Mouse (Mus musculus) kidney, postnatal 0 days (tissue): Measurements from ENCODE around the gene Map3k6. TPM values are rescaled to one million over a fixed set of nuclear protein-coding genes. Genes with fewer than 3 reads are reported as not detected.

Experiments used
- ATAC-seq: fragments of 200-750 bp; cut with Nextera tagmentation; replicated peaks from 2 replicates; pipeline ENCODE4 v1.8.0; 2017; ENCODE audit warnings: low read depth, moderate number of reproducible peaks, moderate TSS enrichment, moderate library complexity; ENCODE audit not compliant: low FRiP score
- DNase-seq: peaks from one replicate; pipeline ENCODE4 v3.0.0-alpha.2; 2016; ENCODE audit warnings: low spot score
- H3K27ac ChIP-seq: fragments of 300-500 bp; sonication (generic); 2 replicates; pipeline ENCODE4 v1.5.1; 2014; ENCODE audit warnings: mild to moderate bottlenecking
- H3K27me3 ChIP-seq: fragments of 300-500 bp; sonication (generic); 2 replicates; pipeline ENCODE4 v1.6.1; 2014; ENCODE audit warnings: low read length, mixed read lengths; ENCODE audit not compliant: insufficient read depth
- H3K36me3 ChIP-seq: fragments of 300-500 bp; sonication (generic); 2 replicates; pipeline ENCODE4 v1.6.1; 2014; ENCODE audit warnings: low read length, mixed read lengths; ENCODE audit not compliant: insufficient read depth
- H3K4me1 ChIP-seq: fragments of 300-500 bp; sonication (generic); replicated peaks from 2 replicates; pipeline ENCODE4 v1.6.1; 2014; ENCODE audit warnings: antibody characterized with exemption, low read length, mixed read lengths; ENCODE audit not compliant: insufficient read depth
- H3K4me2 ChIP-seq: fragments of 300-500 bp; sonication (generic); 2 replicates; pipeline ENCODE4 v1.6.1; 2014; ENCODE audit warnings: mild to moderate bottlenecking, low read length, moderate library complexity, mixed read lengths
- H3K4me3 ChIP-seq: fragments of 300-500 bp; sonication (generic); replicated peaks from 2 replicates; pipeline ENCODE4 v1.5.1; 2014; ENCODE audit warnings: low read depth, low read length
- H3K9ac ChIP-seq: fragments of 300-500 bp; sonication (generic); 2 replicates; pipeline ENCODE4 v1.6.1; 2014; ENCODE audit warnings: low read depth, low read length
- H3K9me3 ChIP-seq: fragments of 300-500 bp; sonication (generic); replicated peaks from 2 replicates; pipeline ENCODE4 v1.6.1; 2016; ENCODE audit warnings: low read length, inconsistent platforms, mixed read lengths
- CTCF ChIP-seq: IDR thresholded peaks from 2 replicates; pipeline ENCODE4 v1.5.1; 2016; ENCODE audit warnings: antibody characterized with exemption, low read depth, mild to moderate bottlenecking, moderate library complexity
- WGBS: fragments of 180-500 bp; shearing (Covaris S2); extraction: QIAGEN DNeasy Blood & Tissue Kit; methylation state at CpG from one replicate; pipeline ENCODE4 v1.1.7; 2014; 5-methylcytosine and 5-hydroxymethylcytosine counted together
- polyA plus RNA-seq: library from polyadenylated mRNA; unstranded; fragments of >200 nt; fragmentation: Nextera tagmentation; extraction: Ambion mirVana; gene quantifications from 2 replicates; pipeline ENCODE4 v1.2.1, GENCODE M21; 2015

Gene Map3k6
- polyA plus RNA-seq, 1 experiment from 2014 or later: 4.2 TPM

GRCm38 (mm10) chr4:133281951-133282481, 41.4 kb downstream of the Map3k6 start:
- 24% methylated on average over 5 of the region's 5 CpGs for WGBS

GRCm38 (mm10) chr4:133282656-133283055, 42.0 kb downstream of the Map3k6 start:
- WGBS: 22% methylated on average over 4 of the region's 4 CpGs
- Histone ChIP-seq H3K4me3 (no peak overlapping the region), H3K4me2 (no peak overlapping the region), H3K9ac (no peak overlapping the region), H3K36me3 (no peaks in the 10 kb centered on the region), H3K27ac (no peak overlapping the region), H3K27me3 (no peaks in the 10 kb centered on the region), H3K9me3 (no peaks in the 10 kb centered on the region), H3K4me1 (no peaks in the 10 kb centered on the region; the same call in 1 of the 2 replicates)
- no peak for ATAC-seq
- no peak for DNase-seq
- peak; percentile 34 for TF ChIP-seq CTCF

More at GRCm38 (mm10) chr4:133281951-133282481, 41.4 kb downstream of the Map3k6 start:
- Histone ChIP-seq H3K4me2 (no peak overlapping the region), H3K27ac (no peak overlapping the region), H3K9ac (no peak overlapping the region), H3K27me3 (no peaks in the 10 kb centered on the region), H3K4me3 (no peak overlapping the region), H3K9me3 (no peaks in the 10 kb centered on the region), H3K4me1 (no peaks in the 10 kb centered on the region; the same call in 1 of the 2 replicates), H3K36me3 (no peaks in the 10 kb centered on the region)
- no peak for TF ChIP-seq CTCF
- DNase-seq: no peak
- no peak for ATAC-seq

- 86% methylated on average over 3 of the region's 3 CpGs for WGBS
- no peak for TF ChIP-seq CTCF
- no peak for ATAC-seq
These were observed 44.7 kb downstream of the Map3k6 start for GRCm38 (mm10) chr4:133285299-133285698.

GRCm38 (mm10) chr4:133285950-133286349, 45.3 kb downstream of the Map3k6 start:
- Histone ChIP-seq H3K27ac (no peak overlapping the region), H3K9ac (no peak overlapping the region), H3K4me3 (no peak overlapping the region), H3K4me2 (no peak overlapping the region), H3K9me3 (no peaks in the 10 kb centered on the region), H3K27me3 (no peaks in the 10 kb centered on the region), H3K4me1 (no peaks in the 10 kb centered on the region; the same call in 1 of the 2 replicates), H3K36me3 (no peaks in the 10 kb centered on the region)
- no peak for TF ChIP-seq CTCF
- no peak for ATAC-seq
- 84% methylated on average over 5 of the region's 5 CpGs for WGBS
- no peak for DNase-seq

More at GRCm38 (mm10) chr4:133285299-133285698, 44.7 kb downstream of the Map3k6 start:
- DNase-seq: no peak
- no peak overlapping the region for H3K4me2 ChIP-seq
- H3K27ac ChIP-seq: no peak overlapping the region
- no peaks in the 10 kb centered on the region for H3K27me3 ChIP-seq
- no peaks in the 10 kb centered on the region for H3K36me3 ChIP-seq
- no peaks in the 10 kb centered on the region for H3K9me3 ChIP-seq
- no peak overlapping the region for H3K4me3 ChIP-seq
- no peaks in the 10 kb centered on the region; the same call in 1 of the 2 replicates for H3K4me1 ChIP-seq
- H3K9ac ChIP-seq: no peak overlapping the region

GRCm38 (mm10) chr4:133286476-133287077, 46.0 kb downstream of the Map3k6 start:
- Histone ChIP-seq H3K9me3 (no peaks in the 10 kb centered on the region), H3K9ac (no peak overlapping the region), H3K4me2 (no peak overlapping the region), H3K27ac (no peak overlapping the region), H3K4me3 (no peak overlapping the region), H3K36me3 (no peaks in the 10 kb centered on the region), H3K27me3 (no peaks in the 10 kb centered on the region), H3K4me1 (no peaks in the 10 kb centered on the region; the same call in 1 of the 2 replicates)
- TF ChIP-seq CTCF: no peak
- no peak for ATAC-seq
- DNase-seq: no peak
- WGBS: 74% methylated on average over 4 of the region's 4 CpGs

- H3K4me3 ChIP-seq: no peak overlapping the region
- DNase-seq: no peak
- TF ChIP-seq CTCF: no peak
- H3K36me3 ChIP-seq: no peaks in the 10 kb centered on the region
- H3K9me3 ChIP-seq: no peaks in the 10 kb centered on the region
- H3K4me1 ChIP-seq: 0 out of 2 replicates have a peak, but pooled peaks cover 4% of the 10 kb centered on the region
- WGBS: 95% methylated on average over 1 of the region's 1 CpGs
- H3K27me3 ChIP-seq: no peaks in the 10 kb centered on the region
- no peak for ATAC-seq
- no peak overlapping the region for H3K9ac ChIP-seq
- no peak overlapping the region for H3K27ac ChIP-seq
- H3K4me2 ChIP-seq: no peak overlapping the region
These were observed 50.6 kb downstream of the Map3k6 start for GRCm38 (mm10) chr4:133291255-133291654.
